Mouse (Mus musculus) limb, embryonic 15.5 days (tissue): ENCODE measurements at regions not wholly inside any gene's neighbourhood (a gene's known extent, or its start where the extent isn't known, plus 50 kb on each side); places are given as distances from the start of the nearest gene placed in this dataset.

Experiments
- ATAC-seq: fragments of 200-750 bp; cut with Nextera tagmentation; 2 replicates; pipeline ENCODE4 v1.8.0; 2017; ENCODE audit warnings: low read depth, moderate TSS enrichment; ENCODE audit not compliant: insufficient number of reproducible peaks, low FRiP score, low TSS enrichment
- H3K27ac ChIP-seq: fragments of 300-500 bp; sonication (generic); 2 replicates; pipeline ENCODE4 v1.5.1; 2015; ENCODE audit warnings: moderate library complexity, mild to moderate bottlenecking, inconsistent platforms
- H3K27me3 ChIP-seq: fragments of 300-500 bp; sonication (generic); 2 replicates; pipeline ENCODE4 v1.6.1; 2015; ENCODE audit warnings: inconsistent platforms
- H3K36me3 ChIP-seq: fragments of 300-500 bp; sonication (generic); 2 replicates; pipeline ENCODE4 v1.6.1; 2015; ENCODE audit warnings: inconsistent platforms
- H3K4me1 ChIP-seq: fragments of 300-500 bp; sonication (generic); 2 replicates; pipeline ENCODE4 v1.6.1; 2015; ENCODE audit warnings: inconsistent platforms
- H3K4me2 ChIP-seq: fragments of 300-500 bp; sonication (generic); 2 replicates; pipeline ENCODE4 v1.6.1; 2015; ENCODE audit warnings: mild to moderate bottlenecking, inconsistent platforms
- H3K4me3 ChIP-seq: fragments of 300-500 bp; sonication (generic); 2 replicates; pipeline ENCODE4 v1.5.1; 2015; ENCODE audit warnings: mild to moderate bottlenecking, inconsistent platforms
- H3K9ac ChIP-seq: fragments of 300-500 bp; sonication (generic); 2 replicates; pipeline ENCODE4 v1.6.1; 2015; ENCODE audit warnings: inconsistent platforms
- H3K9me3 ChIP-seq: fragments of 300-500 bp; sonication (generic); 2 replicates; pipeline ENCODE4 v1.6.1; 2016; ENCODE audit warnings: inconsistent platforms
- WGBS: fragments of 180-500 bp; shearing (Covaris S2); methylation state at CpG from one replicate; pipeline ENCODE4 v1.1.7; 2015; 5-methylcytosine and 5-hydroxymethylcytosine counted together

GRCm38 (mm10) chr6:55567521-55567920, 113.5 kb downstream of the Neurod6 start:
- H3K4me3 ChIP-seq = no peak overlapping the region
- no peak overlapping the region for H3K27ac ChIP-seq
- H3K9me3 ChIP-seq = no peaks in the 10 kb centered on the region
- no peaks in the 10 kb centered on the region for H3K36me3 ChIP-seq
- WGBS = 92% methylated on average over 2 of the region's 2 CpGs
- no peak overlapping the region for H3K4me2 ChIP-seq
- H3K27me3 ChIP-seq = no peaks in the 10 kb centered on the region
- H3K4me1 ChIP-seq = no peaks in the 10 kb centered on the region
- ATAC-seq = no peak
- no peak overlapping the region for H3K9ac ChIP-seq

DNA sequence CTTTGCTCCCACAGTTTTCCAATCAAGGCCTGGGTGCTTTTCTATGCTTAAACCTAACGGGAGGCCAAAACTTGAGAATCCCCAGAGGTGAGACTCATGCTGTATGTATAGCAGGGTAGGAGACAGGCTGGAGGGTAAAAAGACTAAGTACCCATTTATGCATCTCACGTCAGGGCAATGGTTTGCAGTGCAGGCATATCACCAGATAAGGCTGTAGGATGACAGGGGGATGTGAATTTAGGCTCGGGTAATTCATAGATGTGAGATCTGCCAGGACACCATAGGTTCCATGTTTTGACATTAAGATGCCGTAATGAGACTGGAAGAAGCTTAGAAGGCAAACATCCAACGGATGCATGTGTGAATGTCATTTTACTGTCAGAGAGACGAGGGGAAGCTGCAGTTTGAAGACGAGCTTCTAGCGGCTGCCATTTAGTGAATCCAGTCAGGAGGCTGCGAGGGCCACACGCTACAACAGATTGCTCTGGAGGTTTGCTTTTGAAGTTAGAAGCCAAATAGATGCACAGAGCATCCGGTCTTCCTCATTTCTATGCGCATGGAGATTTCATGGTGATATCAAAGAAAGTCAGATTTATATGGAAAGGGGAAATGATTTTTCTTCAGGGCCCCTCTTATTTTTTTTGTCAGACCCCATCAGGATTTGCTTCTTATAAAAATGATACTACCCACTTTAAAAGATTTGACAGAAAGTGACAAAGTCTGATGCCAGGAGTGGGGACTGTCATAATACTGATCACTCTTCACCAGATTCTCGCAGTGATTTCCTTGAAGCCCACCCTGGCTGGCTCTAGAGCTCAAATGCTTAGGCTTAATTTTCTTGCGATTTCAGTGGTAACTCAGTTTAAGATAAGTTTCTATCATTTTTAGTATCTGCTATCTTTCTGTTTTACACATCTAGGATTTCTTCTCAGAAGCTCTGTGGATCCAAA, 113.8 kb downstream of the Adcyap1r1 start:
- no peaks in the 10 kb centered on the region for H3K27me3 ChIP-seq
- no peak overlapping the region for H3K4me2 ChIP-seq
- H3K9ac ChIP-seq = no peak overlapping the region
- no peaks in the 10 kb centered on the region for H3K4me1 ChIP-seq
- 73% methylated on average over 14 of the region's 14 CpGs for WGBS
- H3K36me3 ChIP-seq = no peaks in the 10 kb centered on the region
- H3K4me3 ChIP-seq = no peak overlapping the region
- no peaks in the 10 kb centered on the region for H3K9me3 ChIP-seq
- H3K27ac ChIP-seq = no peak overlapping the region
- no peak for ATAC-seq

DNA sequence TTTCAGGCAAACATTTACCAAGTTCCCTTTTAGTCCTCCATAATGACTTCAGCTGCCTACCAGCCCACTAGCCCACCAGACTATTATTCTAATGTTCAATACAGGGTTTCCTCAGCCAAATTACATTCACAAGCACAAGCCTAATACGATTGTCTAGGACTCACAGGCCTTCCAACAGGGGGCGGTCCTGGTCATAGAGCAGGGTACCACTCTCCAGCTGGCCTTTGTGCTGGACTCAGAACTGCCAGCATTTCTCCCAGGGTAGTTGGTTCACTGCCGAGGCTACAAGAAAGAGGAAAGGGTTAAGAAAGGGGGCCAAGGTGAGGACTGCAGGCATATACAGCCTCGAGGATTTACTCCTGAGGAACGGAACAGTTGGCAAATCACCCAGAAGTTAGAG, 108.8 kb downstream of the Adcyap1r1 start:
- 47% methylated on average over 5 of the region's 5 CpGs for WGBS
- Histone ChIP-seq H3K27ac (no peak overlapping the region), H3K4me1 (no peaks in the 10 kb centered on the region), H3K4me3 (no peak overlapping the region), H3K9ac (no peak overlapping the region), H3K4me2 (no peak overlapping the region), H3K36me3 (no peaks in the 10 kb centered on the region), H3K27me3 (no peaks in the 10 kb centered on the region), H3K9me3 (no peaks in the 10 kb centered on the region)
- no peak for ATAC-seq

- ATAC-seq = no peak
- Histone ChIP-seq H3K9ac (no peak overlapping the region), H3K27ac (no peak overlapping the region), H3K4me2 (no peak overlapping the region), H3K27me3 (no peaks in the 10 kb centered on the region), H3K4me3 (no peak overlapping the region), H3K36me3 (no peaks in the 10 kb centered on the region), H3K9me3 (no peaks in the 10 kb centered on the region), H3K4me1 (no peaks in the 10 kb centered on the region)
- 79% methylated on average over 11 of the region's 11 CpGs for WGBS
Observed at GRCm38 (mm10) chr6:55559797-55560196, 108.0 kb downstream of the Adcyap1r1 start.
